ENCODE assay signal across 24 mouse cellular contexts in the genomic region with DNA sequence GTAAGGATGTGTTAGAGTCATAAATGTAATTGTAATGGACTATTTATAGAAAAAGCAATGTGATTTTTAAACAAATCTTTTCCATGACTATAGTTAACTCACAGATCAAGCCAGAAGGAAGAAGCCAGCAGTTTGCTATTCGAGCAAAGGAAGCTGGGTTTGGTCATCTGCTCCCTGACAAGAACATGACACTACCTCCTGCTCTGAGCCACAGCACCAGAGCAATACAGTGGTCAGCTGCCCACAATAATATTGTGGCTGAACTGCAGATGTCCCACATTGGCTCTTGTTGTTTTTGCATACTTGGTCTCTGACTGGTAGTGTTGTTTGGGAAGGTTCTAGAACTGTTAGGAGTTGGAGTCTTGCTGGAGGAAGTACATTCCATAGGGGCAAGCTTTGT.
DNase-seq lines count a peak whose midpoint lies in the region; ATAC-seq and TF ChIP-seq lines count a peak whose summit lies in the region.
"Had no signal": no experiment of that assay in that cellular context is flagged by ENCODE, and none has a peak within 500 bp of the region (broad histone marks: within the 10 kb centered on the region; RNA-seq: fewer than 3 reads in every experiment).

No protein-coding gene starts in this region.

- H3K4me2 ChIP-seq in forebrain, embryonic 12.5 days: no peak overlapping the region
- no peak overlapping the region for H3K4me2 ChIP-seq in forebrain, embryonic 11.5 days (ENCODE audit: low read depth, low read length, severe bottlenecking)
- no peak overlapping the region for H3K4me2 ChIP-seq in heart, postnatal 0 days (ENCODE audit: low read depth, low read length)
- H3K4me2 ChIP-seq in forebrain, embryonic 15.5 days (replicated peaks): no peak overlapping the region
- H3K4me2 ChIP-seq: hindbrain, embryonic 14.5 days; intestine, embryonic 15.5 days; liver, embryonic 12.5 days; lung, embryonic 14.5 days; stomach, embryonic 15.5 days had no signal

- intact Hi-C loops in heart, postnatal 14 days (cut with DNase I): no loop called here

- H3K36me3 ChIP-seq in forebrain, embryonic 12.5 days (replicated peaks): no peaks in the 10 kb centered on the region
- no peaks in the 10 kb centered on the region for H3K36me3 ChIP-seq in forebrain, embryonic 11.5 days (ENCODE audit: control insufficient read depth, insufficient read depth, low read length)
- H3K36me3 ChIP-seq in heart, postnatal 0 days (replicated peaks; ENCODE audit: control insufficient read depth, insufficient read depth, low read length): no peaks in the 10 kb centered on the region
- no peaks in the 10 kb centered on the region for H3K36me3 ChIP-seq in forebrain, embryonic 15.5 days
- H3K36me3 ChIP-seq: embryonic facial prominence, embryonic 10.5 days; intestine, embryonic 15.5 days; limb, embryonic 10.5 days; liver, embryonic 12.5 days; stomach, embryonic 15.5 days had no signal

- DNase-seq in forebrain, embryonic 11.5 days (ENCODE audit: low spot score): no peak
- no peak for DNase-seq in heart, postnatal 0 days (ENCODE audit: low spot score)
- DNase-seq in heart, postnatal 14 days: no peak
- DNase-seq in 416B (ENCODE audit: low read depth): peak; percentile 9
- no peak for DNase-seq in kidney, adult 9 months
- DNase-seq: adrenal gland, postnatal 14 days; cerebellum, adult 18-20 months; cerebellum, postnatal 36 days; lung, embryonic 14.5 days; lung, postnatal 4 days; midbrain, embryonic 14.5 days; spleen, adult 18-20 months had no signal

- 91% methylated on average over 1 of the region's 1 CpGs for WGBS in forebrain, embryonic 12.5 days
- 94% methylated on average over 1 of the region's 1 CpGs for WGBS in forebrain, embryonic 11.5 days
- 48% methylated on average over 1 of the region's 1 CpGs for WGBS in heart, postnatal 0 days
- 85% methylated on average over 1 of the region's 1 CpGs for WGBS in forebrain, embryonic 15.5 days

- no peak overlapping the region for H3K4me3 ChIP-seq in forebrain, embryonic 12.5 days (replicated peaks)
- H3K4me3 ChIP-seq in forebrain, embryonic 11.5 days (ENCODE audit: low read depth, low read length): no peak overlapping the region
- H3K4me3 ChIP-seq in heart, postnatal 0 days (ENCODE audit: low read depth, low read length): no peak overlapping the region
- H3K4me3 ChIP-seq in forebrain, embryonic 15.5 days: no peak overlapping the region
- H3K4me3 ChIP-seq: embryonic facial prominence, embryonic 10.5 days; erythroblast, embryonic 14.5 days; intestine, embryonic 15.5 days; limb, embryonic 10.5 days; liver, embryonic 12.5 days; stomach, embryonic 15.5 days had no signal

- H3K27ac ChIP-seq in forebrain, embryonic 12.5 days: peak overlapping the region; percentile 16; the same call in 1 of the 2 replicates
- H3K27ac ChIP-seq in forebrain, embryonic 11.5 days (ENCODE audit: low read depth, low read length): no peak overlapping the region
- H3K27ac ChIP-seq in heart, postnatal 0 days (ENCODE audit: low read depth): peak overlapping the region; percentile 88
- peak overlapping the region; percentile 94 for H3K27ac ChIP-seq in forebrain, embryonic 15.5 days (replicated peaks)
- H3K27ac ChIP-seq: embryonic facial prominence, embryonic 10.5 days; intestine, embryonic 15.5 days; limb, embryonic 10.5 days; liver, embryonic 12.5 days; stomach, embryonic 15.5 days had no signal

- no peak for ATAC-seq in forebrain, embryonic 12.5 days (ENCODE audit: low FRiP score)
- ATAC-seq in forebrain, embryonic 11.5 days (replicated peaks; ENCODE audit: low FRiP score): no peak
- ATAC-seq in heart, postnatal 0 days (ENCODE audit: insufficient read depth, low read depth): no peak
- ATAC-seq in forebrain, embryonic 15.5 days (replicated peaks): no peak
- ATAC-seq in granulocyte monocyte progenitor cell, adult 5-6 weeks (replicated peaks; ENCODE audit: poor library complexity, severe bottlenecking): no peak
- ATAC-seq: activated CD4-positive, CD25-positive, alpha-beta regulatory T cell, adult 4 months; intestine, embryonic 15.5 days; liver, embryonic 12.5 days; Patski had no signal

- no peak for TF ChIP-seq CTCF in heart, postnatal 0 days (IDR thresholded peaks at IDR 0.05; ENCODE audit: low read depth)

- no peaks in the 10 kb centered on the region for H3K27me3 ChIP-seq in forebrain, embryonic 12.5 days
- H3K27me3 ChIP-seq in forebrain, embryonic 11.5 days (ENCODE audit: control insufficient read depth, insufficient read depth, low read length): no peaks in the 10 kb centered on the region
- no peaks in the 10 kb centered on the region for H3K27me3 ChIP-seq in heart, postnatal 0 days (ENCODE audit: control insufficient read depth, insufficient read depth, low read length)
- H3K27me3 ChIP-seq in forebrain, embryonic 15.5 days: no peaks in the 10 kb centered on the region
- H3K27me3 ChIP-seq: intestine, embryonic 15.5 days; liver, embryonic 12.5 days; Patski; stomach, embryonic 15.5 days had no signal

- no peak overlapping the region for H3K9ac ChIP-seq in forebrain, embryonic 12.5 days
- H3K9ac ChIP-seq in forebrain, embryonic 11.5 days (ENCODE audit: low read length): no peak overlapping the region
- H3K9ac ChIP-seq in heart, postnatal 0 days (replicated peaks; ENCODE audit: low read depth, low read length): no peak overlapping the region
- H3K9ac ChIP-seq in forebrain, embryonic 15.5 days (replicated peaks): no peak overlapping the region
- H3K9ac ChIP-seq: hindbrain, embryonic 14.5 days; intestine, embryonic 15.5 days; liver, embryonic 12.5 days; lung, embryonic 14.5 days; stomach, embryonic 15.5 days had no signal

- no peaks in the 10 kb centered on the region for H3K9me3 ChIP-seq in forebrain, embryonic 12.5 days
- H3K9me3 ChIP-seq in forebrain, embryonic 11.5 days (ENCODE audit: control insufficient read depth, low read length): no peaks in the 10 kb centered on the region
- no peaks in the 10 kb centered on the region for H3K9me3 ChIP-seq in heart, postnatal 0 days (replicated peaks; ENCODE audit: control insufficient read depth, low read length)
- no peaks in the 10 kb centered on the region for H3K9me3 ChIP-seq in forebrain, embryonic 15.5 days
- H3K9me3 ChIP-seq: embryonic facial prominence, embryonic 10.5 days; intestine, embryonic 15.5 days; limb, embryonic 10.5 days; liver, embryonic 12.5 days; stomach, embryonic 15.5 days had no signal

- no peak for TF ChIP-seq EP300 in heart, postnatal 0 days (IDR thresholded peaks at IDR 0.05; ENCODE audit: low read depth)

- peaks cover 20% of the 10 kb centered on the region for H3K4me1 ChIP-seq in forebrain, embryonic 12.5 days
- peaks cover 4% of the 10 kb centered on the region; the same call in 1 of the 2 replicates for H3K4me1 ChIP-seq in forebrain, embryonic 11.5 days (replicated peaks; ENCODE audit: control insufficient read depth, insufficient read depth, low read length)
- H3K4me1 ChIP-seq in heart, postnatal 0 days (ENCODE audit: control insufficient read depth, insufficient read depth): peaks cover 16% of the 10 kb centered on the region
- peaks cover 38% of the 10 kb centered on the region for H3K4me1 ChIP-seq in forebrain, embryonic 15.5 days
- H3K4me1 ChIP-seq: liver, embryonic 12.5 days; stomach, embryonic 15.5 days had no signal
